Mouse (Mus musculus): ENCODE data around the gene 4921507P07Rik. TPM values are rescaled to one million over a fixed set of nuclear protein-coding genes. Genes with fewer than 3 reads are reported as not detected.
"Not testable (repeated sequence)": the region's sequence is repeated elsewhere in the genome, so short reads cannot be mapped to it uniquely, and the experiment has no call there.

Gene 4921507P07Rik
- under 1 TPM; 0.26 to 0.59 TPM for total RNA-seq (2021)
- long read RNA-seq, experiment 1, partial matches to known transcripts: 1 of 4 reads
- long read RNA-seq, experiment 1, other reads (novel, unspliced or antisense): 3 of 4 reads
- long read RNA-seq, experiment 2: 0 reads

DNA sequence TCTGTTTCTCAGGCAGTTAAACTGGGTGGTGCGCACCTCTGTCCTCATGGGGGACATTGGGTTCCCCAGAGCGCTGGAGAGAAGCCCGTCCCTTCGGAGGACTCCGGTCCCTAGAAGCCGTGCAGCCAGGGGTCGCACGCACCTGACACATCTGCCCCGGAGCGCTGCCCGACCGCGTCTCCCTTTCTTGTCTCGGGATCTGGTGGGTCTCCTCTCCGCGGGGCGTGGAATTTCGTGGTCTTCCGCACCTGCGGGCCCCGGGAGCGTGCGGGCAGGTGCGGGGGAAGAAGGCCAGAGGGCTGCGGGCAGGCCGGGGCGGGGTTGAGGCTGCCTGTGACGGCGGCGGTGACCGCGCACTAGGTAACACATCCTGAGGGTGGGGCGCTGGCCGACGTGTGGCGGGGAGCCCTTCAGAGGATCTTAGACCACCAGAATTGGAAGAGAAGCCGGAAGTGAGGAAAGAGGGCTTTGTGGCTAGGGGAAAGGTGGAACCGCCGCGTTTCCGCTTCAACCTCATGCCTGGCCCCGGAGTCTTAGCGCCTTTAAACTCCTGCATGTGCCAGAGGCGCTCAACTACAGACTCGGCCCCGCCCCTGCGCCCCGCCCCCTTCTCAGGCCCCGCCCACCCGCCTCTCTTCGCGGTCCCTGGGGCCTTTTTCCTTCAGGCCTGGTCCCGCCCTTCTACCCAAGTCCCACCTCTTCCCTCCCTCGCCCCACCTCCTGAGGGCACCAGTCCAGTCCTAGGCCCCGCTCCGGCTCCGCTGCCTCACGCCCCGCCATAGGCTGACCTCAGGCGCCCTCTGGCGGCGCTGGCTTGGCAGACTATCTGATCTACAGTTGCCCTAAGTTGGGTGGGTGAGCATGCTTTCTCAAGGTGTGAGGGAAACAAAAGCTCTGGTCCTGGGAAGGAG is at the start of gene 4921507P07Rik:
TSS of gene 4921507P07Rik (minus strand) at position 332 of the 911 bp plus-strand sequence.
- peak; percentile 89 to 90 for DNase-seq (ENCODE audit: low spot score in 2 of 2)

DNA sequence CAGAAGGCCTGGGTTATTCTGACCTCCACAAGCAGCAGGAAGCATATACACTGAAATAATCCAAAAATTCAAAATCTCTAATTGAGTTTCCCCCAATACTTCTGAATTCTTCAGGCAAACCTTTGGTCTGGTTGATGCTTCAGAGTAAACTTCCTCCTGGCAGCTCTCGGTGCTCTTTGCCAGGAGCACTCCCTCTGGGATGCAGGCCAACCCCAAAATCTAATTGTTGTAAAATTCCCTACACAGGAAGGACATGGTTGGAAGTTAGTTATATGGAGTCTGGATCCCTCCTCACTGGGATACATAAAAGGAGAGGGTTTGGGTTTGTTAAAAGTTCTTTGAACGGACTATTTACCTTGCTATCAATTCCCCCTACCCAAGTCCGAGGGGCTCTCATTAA is 48.3 kb upstream of the 4921507P07Rik start:
- no peak for DNase-seq (ENCODE audit: low spot score in 2 of 2)

DNA sequence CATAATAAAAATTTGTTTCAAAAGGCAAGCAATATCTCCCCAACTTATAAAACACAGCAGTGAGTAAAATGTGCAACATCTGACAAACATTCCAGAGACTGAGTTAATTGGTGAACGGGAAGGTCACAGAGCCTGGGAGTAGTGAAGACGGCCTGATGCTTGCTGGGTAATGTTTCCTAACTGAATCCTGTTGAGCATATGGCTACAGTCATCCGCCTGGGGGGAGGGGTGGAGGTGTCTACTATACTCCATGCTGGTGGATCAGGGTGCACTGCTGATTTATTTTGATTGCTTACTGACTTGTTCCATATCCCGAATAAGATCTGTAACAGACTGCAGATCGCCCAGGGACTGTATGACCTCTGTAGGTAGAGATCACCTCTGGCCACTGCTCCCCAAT is 45.5 kb upstream of the 4921507P07Rik start:
- no peak for DNase-seq (ENCODE audit: low spot score in 2 of 2)

DNA sequence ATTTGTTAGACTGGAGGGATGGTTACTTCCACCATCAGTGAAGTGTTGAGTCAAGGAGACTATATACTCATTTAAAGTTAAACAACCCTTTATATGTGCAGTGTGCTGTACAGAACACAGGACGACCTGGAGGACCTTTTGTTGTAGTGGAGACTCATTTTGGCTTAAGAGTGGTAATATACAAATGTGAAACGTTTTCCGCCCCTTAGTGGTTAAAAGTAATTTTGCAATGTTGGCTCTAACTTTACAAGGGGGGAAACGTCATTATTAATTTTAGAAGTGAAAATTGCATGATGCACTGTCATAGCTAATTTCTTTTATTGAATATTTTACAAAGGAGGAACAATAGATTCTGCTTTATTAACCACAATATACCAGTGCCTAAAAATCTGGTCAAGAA is 43.9 kb upstream of the 4921507P07Rik start:
- no peak for DNase-seq (ENCODE audit: low spot score in 2 of 2)

DNA sequence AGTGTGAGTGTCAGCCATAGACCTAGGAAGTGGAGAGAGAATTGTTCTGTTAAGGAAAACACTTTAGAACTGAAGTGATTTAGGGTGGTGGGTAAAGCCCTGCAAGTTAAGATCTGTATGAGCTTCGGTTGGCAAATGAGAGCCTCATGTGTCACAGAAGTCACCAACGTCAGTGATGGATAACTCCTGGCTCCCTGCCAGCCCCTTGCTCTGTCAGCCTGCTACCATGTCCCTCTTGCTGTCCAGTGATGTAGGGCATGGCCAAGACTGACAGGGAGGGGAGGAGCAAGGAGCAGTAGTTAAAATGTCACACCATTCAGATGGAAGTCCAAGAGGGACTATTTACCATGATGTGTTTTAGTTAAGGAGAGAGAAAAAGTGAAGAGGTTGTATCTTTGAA is 43.2 kb upstream of the 4921507P07Rik start:
- DNase-seq (ENCODE audit: low spot score in 2 of 2): no peak

DNA sequence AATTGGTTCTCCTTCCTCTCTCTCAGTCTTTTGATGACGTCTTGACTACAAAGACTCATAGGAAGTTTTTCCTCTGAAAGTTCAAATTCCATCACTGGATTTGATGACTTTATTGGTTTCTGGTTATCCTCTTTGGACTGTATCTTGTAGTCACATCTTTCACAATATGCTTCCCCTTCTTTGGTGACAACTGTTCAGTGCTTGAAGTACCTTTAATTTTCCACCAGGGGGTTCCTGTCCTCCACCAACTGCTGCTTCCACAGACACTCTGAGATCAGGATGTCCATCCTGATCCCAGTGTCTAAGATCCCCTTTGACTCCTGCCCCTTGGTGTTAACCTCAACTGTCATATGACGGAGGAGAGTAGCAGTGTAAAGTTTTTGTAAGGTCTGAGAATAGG is 29.7 kb upstream of the 4921507P07Rik start:
- DNase-seq (ENCODE audit: low spot score in 2 of 2): not testable (repeated sequence)

DNA sequence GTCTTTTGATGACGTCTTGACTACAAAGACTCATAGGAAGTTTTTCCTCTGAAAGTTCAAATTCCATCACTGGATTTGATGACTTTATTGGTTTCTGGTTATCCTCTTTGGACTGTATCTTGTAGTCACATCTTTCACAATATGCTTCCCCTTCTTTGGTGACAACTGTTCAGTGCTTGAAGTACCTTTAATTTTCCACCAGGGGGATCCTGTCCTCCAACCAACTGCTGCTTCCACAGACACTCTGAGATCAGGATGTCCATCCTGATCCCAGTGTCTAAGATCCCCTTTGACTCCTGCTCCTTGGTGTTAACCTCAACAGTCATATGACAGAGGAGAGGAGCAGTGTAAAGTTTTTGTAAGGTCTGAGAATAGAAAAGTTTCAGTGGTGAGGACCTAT is 21.8 kb upstream of the 4921507P07Rik start:
- not testable (repeated sequence) for DNase-seq (ENCODE audit: low spot score in 2 of 2)

DNA sequence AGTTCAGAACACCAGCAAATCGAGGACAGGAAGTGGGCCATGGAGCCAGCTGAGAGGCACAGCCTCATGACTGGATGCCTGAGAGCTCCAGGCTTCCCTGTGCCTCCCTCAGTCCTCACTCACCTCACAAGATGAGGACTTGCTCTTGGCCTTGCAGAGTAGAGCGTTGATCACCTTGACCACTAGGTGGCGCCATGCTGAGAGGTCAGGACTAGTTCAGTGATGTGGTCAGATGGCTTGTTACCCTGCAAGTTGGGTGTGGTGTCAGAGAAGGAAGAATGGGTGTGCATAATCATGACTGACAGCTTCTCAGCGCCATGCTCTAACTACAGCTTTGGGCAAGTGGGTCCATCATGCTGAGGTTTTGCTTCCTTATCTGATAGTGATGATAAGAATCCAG is 5.2 kb upstream of the 4921507P07Rik start:
- DNase-seq (ENCODE audit: low spot score in 2 of 2): no peak

DNA sequence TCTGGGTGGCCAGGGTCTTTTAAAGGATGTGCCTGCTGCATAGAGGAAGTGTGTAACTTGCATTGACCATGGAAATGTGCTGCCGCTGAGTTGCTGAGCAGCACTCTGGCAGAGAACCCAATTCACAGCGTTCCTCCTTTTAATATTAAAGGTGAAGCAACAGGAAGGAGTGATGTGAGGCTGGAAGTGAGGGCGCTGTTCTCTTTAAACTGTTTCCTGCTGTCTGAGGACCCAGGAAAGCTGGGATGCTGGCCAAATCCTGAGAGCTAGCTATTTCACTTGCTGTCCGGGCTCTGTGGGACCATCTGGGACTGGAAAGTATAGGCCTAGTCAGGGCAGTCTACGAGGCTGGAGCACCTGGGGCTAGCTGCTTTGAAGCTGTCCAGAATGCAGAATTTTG is 2.1 kb upstream of the 4921507P07Rik start:
- no peak for DNase-seq (ENCODE audit: low spot score in 2 of 2)

DNA sequence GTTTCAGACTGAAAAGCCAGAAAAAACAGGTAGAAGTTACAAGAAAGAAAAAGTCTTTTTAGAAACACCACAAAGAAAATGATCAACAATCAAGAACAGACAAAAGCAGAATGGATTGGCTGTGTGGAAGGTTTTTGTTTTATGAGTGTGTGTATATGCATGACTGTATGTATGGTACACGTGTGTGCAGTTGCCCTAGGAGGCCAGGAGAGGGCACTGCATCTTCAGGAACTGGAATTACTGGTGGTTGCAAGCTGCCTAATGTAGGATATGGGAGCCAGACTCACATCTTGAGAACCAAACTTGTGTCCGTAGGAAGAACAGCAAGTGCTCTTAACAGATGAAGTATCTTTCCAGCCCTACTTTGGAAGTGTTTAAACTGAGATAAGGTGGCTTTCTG is 2.1 kb downstream of the 4921507P07Rik start:
- DNase-seq (ENCODE audit: low spot score in 2 of 2): no peak

DNA sequence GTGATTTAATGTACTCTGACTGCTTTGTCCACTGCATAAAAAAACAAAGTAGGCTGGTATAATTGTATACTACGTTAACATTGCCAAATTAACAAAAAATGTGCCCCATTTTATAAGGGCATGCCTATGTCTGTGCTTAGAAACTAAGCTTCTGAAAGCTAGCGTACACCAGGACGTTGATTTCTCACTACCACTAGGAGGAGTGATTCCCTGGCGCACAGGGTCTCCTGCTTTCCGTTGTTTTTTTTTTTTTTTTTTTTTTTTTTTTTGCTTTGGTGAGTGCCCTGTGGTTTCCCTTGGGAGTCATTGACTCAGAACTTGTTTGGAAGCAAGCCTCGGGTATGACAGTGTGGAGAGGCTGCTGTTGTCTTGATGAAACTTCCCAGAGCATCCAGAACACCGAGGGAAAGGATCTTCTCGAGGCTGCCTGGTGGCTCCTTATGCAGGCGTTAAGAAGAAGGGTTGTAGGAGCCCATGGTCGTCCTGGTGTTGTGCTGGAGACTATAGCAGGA is 3.0 kb downstream of the 4921507P07Rik start:
- DNase-seq (ENCODE audit: low spot score in 2 of 2): no peak

DNA sequence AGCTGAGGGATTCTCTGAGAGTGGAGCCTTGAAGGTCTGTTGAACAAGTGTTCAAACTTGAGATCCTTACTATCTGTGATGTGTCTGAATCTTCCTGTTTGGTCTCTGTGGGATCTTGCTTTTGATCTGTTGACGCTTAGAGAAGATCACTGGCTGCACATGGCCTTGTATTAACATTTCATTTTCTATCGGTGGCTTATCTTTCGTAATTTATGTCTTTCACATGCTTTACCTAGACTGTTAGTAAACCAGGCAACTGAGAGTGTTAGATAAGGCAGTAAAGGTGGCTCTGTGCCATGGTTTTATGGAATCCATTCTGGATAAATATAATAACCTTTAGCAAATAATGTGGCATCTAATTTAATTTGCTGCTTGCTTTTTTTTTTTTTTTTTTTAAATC is 6.2 kb downstream of the 4921507P07Rik start:
- DNase-seq (ENCODE audit: low spot score in 2 of 2): no peak

DNA sequence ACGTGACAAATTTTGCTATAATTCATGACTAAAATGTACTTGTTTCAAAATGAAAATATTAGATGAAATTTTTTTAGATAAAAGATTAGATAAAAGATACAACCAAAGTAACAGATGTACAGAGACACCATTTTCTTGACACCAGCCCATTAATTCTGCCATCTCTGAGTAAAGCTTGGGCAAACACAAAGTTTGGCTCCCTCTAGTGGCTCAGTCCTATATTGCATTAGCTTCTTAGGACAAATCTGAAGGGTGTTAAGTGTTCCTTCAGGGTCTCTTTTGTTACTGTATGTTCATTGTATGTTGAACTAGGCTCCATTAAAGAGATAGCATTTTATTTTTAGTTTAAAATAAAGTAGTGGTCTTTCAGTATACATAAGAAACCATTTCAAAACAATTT is 8.2 kb downstream of the 4921507P07Rik start:
- peak; percentile 43 to 71 for DNase-seq (ENCODE audit: low spot score in 2 of 2)

DNA sequence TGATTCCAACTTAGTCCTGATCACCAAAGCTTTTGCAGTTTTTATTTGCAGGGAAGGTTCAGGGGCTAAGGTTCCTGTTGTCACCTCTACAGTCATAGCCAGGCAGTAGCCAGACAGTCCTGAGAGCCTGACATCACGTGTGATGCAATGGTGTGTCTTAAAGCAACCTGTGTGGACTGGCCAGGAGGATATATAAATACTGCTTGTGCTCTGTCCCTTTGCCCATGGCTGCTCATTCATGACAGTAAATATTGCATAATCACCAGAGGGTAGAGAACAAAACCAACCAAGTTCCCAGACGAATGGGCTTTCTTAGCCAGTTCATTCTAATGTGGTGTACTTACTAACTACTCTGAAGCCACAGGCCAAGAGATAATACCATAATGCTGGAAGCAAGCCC is 9.0 kb downstream of the 4921507P07Rik start:
- no peak for DNase-seq (ENCODE audit: low spot score in 2 of 2)

DNA sequence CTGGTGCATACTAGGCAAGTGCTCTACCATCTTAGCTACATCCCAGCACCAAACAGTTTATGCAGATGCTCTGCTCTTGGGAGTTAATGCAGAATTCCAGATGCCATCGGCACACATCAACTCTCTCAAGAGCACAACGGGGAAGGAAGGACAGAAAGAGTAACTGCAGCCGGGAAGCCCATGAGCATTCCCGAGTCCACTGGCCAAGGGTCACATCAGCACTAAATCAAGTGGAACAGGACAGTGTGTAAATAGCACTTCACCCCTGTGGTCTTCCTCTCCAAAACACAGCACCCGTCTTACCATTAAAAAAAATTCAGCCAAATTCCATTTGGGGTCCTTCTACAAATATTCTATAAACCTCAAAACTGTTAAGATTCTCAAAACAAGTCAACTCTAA is 10.1 kb downstream of the 4921507P07Rik start:
- DNase-seq (ENCODE audit: low spot score in 2 of 2): no peak

DNA sequence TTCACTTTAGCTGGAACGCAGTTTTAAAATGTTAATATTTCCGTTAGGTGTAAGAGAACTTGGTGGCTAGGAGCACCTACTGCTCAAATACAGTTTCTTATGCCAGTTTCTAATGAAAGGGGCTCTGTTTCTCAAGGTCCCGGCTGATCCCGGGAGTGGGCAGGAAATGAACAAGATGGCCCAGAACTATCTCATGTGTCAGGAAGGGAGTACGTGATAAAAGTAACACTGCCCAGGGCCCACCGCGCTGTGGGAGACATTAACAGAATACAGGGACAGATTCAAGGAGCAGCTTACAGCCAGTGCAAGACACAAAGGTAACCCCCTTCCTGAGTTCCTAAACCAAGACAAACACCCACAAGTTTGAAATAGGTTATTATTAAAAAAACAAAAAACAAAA is 10.7 kb downstream of the 4921507P07Rik start:
- DNase-seq (ENCODE audit: low spot score in 2 of 2): no peak

DNA sequence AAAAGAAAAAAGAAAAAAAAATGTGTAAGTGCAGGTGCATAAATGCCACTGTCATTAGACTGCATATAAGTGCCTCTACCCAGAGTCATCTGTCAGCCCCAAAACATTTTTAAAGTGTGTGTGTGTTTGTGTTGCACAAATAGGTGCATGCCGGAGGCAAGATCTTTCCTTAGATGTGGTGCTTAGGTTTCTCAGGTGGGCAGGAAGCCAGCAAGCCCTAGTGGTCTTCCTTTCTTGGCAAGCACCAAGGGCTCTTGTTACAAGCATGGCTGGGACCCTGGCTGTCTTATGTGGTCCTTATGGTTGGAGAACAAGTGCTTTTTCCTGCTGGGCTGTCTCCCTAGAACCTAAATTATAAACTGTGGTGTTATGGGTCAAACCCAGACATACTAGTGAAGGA is 24.8 kb downstream of the 4921507P07Rik start:
- no peak for DNase-seq (ENCODE audit: low spot score in 2 of 2)

DNA sequence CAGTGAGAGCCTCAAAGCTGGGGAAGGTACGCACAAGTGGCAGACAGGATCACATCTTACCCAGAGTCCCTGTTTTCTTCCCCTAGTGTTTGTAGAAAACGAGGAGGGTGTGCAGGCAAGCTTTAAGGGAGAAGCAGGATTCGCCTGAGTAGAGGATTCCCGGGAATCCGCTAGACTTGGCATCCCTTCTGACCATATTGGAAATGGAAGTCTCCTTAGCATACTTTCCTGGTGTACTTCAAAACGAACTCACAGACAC is 29.5 kb downstream of the 4921507P07Rik start:
- no peak for DNase-seq (ENCODE audit: low spot score in 2 of 2)

DNA sequence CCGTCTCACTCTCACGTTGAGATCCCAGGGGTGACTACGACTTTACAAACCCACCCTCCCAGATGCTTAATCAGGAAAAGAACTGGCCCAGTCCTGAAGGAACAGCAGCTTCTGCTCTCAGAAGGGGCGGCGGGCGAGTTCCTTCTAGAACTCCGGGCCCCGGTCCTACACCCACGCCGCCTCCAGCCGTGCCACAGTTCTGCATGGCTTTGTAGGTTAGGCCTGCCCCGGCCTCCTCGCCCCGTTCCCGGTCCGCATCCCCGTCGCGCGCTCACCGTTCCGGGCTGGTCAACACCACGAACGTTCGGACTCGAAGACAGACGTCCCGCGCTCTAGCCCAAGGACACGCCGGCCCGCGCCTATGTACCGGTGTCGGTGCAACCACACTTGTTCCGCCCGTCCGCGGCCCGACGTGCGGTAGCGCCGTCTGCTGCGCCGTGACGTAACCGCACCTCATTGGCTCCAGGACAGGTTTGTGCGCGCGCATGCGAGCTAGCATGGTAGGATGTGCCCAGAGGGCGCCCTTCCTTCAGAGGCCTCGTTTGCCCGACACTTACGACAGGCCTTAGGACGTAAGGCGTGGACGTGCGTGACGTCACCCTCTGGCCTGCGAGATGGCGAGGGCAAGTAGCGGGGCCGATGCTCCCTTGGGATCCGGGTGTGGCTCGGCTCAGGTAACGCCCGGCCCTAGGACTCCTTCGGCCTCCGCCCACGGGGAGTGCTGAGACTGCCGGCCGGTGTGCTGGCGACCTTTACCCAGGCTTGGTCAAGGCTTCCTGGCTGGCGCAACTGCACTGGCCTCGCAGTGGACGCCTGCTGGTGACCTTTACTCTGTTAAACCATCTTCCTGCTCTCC is 30.1 kb downstream of the 4921507P07Rik start, which contains the start of gene Cycs:
TSS of gene Cycs (minus strand) at position 398 of the 856 bp plus-strand sequence.
- DNase-seq (ENCODE audit: low spot score in 2 of 2): peak; percentile 99

DNA sequence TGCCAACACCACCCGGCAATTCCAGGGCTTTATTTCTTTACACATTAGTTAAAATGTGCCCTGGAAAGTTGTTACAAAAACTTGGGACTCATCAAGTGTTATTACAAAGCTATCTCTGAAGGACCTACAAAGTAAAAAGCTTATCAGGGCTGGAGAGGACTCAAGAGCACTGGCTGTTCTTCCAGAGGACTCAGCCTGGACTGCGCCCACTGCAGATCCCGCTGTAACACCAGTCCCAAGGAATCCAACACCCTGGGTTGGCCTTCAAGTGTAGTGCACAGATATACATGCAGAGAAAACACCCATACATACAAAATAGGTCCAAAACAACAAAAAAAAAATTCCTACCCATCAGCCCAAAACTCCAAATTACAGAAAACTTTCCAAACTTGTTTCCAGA is 32.8 kb downstream of the 4921507P07Rik start:
- DNase-seq (ENCODE audit: low spot score in 2 of 2): no peak

DNA sequence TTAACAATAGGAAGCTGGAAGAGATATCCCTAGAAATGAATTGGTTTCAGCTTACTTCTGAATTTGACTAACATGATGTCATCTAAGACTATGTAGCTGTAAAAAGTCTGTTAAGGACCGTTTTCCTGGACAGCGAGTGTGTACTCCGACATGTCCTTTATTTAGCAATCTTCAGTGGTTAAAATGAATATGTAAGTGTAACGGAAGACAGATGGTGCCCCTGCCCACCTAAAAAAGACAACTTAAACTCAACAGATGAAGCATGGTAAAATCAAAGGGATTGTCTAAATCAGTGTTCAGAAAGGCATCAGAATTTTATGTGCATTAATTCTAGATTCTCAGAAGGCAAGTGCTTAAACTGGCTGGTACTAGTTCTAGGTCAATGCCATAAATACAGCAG is 34.0 kb downstream of the 4921507P07Rik start:
- peak; percentile 7 to 24 for DNase-seq (ENCODE audit: low spot score in 2 of 2)

DNA sequence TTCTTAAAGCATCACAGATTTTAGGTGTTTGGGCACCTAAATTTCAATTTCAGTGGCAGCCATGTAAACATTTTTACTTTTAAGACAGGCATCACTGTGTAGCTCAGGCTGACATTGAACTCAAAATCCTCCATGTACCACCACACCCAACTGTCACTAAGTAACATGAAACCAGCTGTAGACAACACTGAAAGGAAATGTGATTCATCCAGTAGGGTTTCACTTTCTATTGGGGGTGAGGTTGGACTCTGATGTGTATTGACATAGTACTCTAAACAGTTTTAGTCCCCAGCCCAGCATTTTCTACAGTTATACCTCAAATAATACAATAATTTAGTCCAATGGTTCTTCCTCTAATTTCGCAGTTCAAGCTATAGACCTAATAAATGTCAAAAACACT is 35.7 kb downstream of the 4921507P07Rik start:
- DNase-seq (ENCODE audit: low spot score in 2 of 2): no peak
